Mouse (Mus musculus) lung, embryonic 15.5 days (tissue): Measurements from ENCODE around the gene Cldn13. TPM values are rescaled to one million over a fixed set of nuclear protein-coding genes. Genes with fewer than 3 reads are reported as not detected.

Source experiments
- polyA plus RNA-seq: library from polyadenylated mRNA; unstranded; fragments of >200 nt; fragmentation: Nextera tagmentation; extraction: Ambion mirVana; gene quantifications from 2 replicates; pipeline ENCODE4 v1.2.1, GENCODE M21; 2015

Cldn13 gene
- polyA plus RNA-seq, 1 experiment from 2014 or later = 0.65 TPM

Other genes starting within 250 kb of the Cldn13 start
- gene Limk1, start 226.9 kb downstream of the Cldn13 start, polyA plus RNA-seq = 7.1 and 8.2 TPM in 2 replicates
- 534 and 579 TPM in 2 replicates for gene Eln, start 168.2 kb downstream of the Cldn13 start, polyA plus RNA-seq
- gene Tmem270, start 8.8 kb downstream of the Cldn13 start, polyA plus RNA-seq = not detected in 2 replicates
- gene Mettl27, start 16.8 kb upstream of the Cldn13 start, polyA plus RNA-seq = 24.7 TPM in 2 replicates
- 31.7 and 34.3 TPM in 2 replicates for gene Cldn4, start 31.4 kb upstream of the Cldn13 start, polyA plus RNA-seq
- 241 and 259 TPM in 2 replicates for gene Cldn3, start 70.7 kb upstream of the Cldn13 start, polyA plus RNA-seq
- 66.7 and 66.9 TPM in 2 replicates for gene Abhd11, start 93.6 kb upstream of the Cldn13 start, polyA plus RNA-seq
- gene Stx1a, start 108.0 kb upstream of the Cldn13 start, polyA plus RNA-seq = 11.9 and 13.2 TPM in 2 replicates
- 29.1 and 31.7 TPM in 2 replicates for gene Dnajc30, start 148.7 kb upstream of the Cldn13 start, polyA plus RNA-seq
- 117 and 124 TPM in 2 replicates for gene Bud23, start 149.4 kb upstream of the Cldn13 start, polyA plus RNA-seq
- gene Vps37d, start 162.7 kb upstream of the Cldn13 start, polyA plus RNA-seq = 6.1 and 9.1 TPM in 2 replicates
- 1.4 and 2.8 TPM in 2 replicates for gene Mlxipl, start 174.4 kb upstream of the Cldn13 start, polyA plus RNA-seq
- gene Tbl2, start 234.1 kb upstream of the Cldn13 start, polyA plus RNA-seq = 21.4 and 21.7 TPM in 2 replicates